Mouse (Mus musculus): Measurements from ENCODE around the gene Slc44a4.

DNA sequence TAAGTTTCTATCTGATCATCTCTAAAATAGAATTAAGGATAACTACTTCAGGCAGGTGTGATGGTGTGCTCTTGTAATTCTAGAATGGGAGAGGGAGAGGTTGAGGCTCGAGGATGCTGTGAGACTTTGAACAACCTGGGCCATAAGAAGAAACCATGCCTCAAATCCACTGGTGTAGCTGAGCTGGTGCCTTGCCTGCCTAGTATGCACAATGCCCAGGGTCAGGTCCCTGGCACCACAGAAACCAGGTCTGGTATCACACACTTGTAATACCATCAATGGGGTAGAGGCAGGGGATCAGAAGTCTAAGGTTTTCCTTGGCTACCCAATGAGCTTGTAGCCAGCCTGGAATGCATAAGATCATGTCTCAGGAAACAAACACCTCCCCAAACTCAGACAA, 48.6 kb downstream of the Slc44a4 start:
- TF ChIP-seq POLR2A (IDR thresholded peaks at IDR 0.05; ENCODE audit: control insufficient read depth, extremely low read depth, insufficient read depth, low read length, poor library complexity) (no peak), CTCF (IDR thresholded peaks at IDR 0.05; ENCODE audit: borderline replicate concordance, control insufficient read depth, extremely low read depth, insufficient read depth, low read length, poor library complexity) (no peak)
